Mouse (Mus musculus): Measurements from ENCODE around the gene Ulk3.

GRCm38 (mm10) chr9:57643169-57643855 is 54.1 kb downstream of the Ulk3 start:
- TF ChIP-seq CTCF (IDR thresholded peaks at IDR 0.05; ENCODE audit: insufficient read depth, low read length) (no peak), POLR2A (IDR thresholded peaks at IDR 0.05; ENCODE audit: borderline replicate concordance, extremely low read depth, low read depth, low read length) (no peak)
